Mouse (Mus musculus) thymus, adult 2 months (tissue): ENCODE measurements around the gene Ghitm.

Experiments used
- CTCF ChIP-seq: fragments of 200-500 bp; IDR thresholded peaks from 2 replicates; pipeline ENCODE4 v1.5.1; 2012; ENCODE audit warnings: mild to moderate bottlenecking, control low read depth, low read length, moderate library complexity, borderline replicate concordance; ENCODE audit not compliant: control insufficient read depth, poor library complexity, insufficient read depth; ENCODE audit errors: extremely low read depth
- POLR2A ChIP-seq: fragments of 200-500 bp; IDR thresholded peaks from 2 replicates; pipeline ENCODE4 v1.6.1; 2012; ENCODE audit warnings: mild to moderate bottlenecking, low read length, control low read depth, moderate library complexity; ENCODE audit not compliant: control insufficient read depth, poor library complexity, insufficient read depth; ENCODE audit errors: extremely low read depth

GRCm38 (mm10) chr14:37094436-37094835 lies 40.6 kb downstream of the Ghitm start:
- no peak for TF ChIP-seq CTCF
- TF ChIP-seq POLR2A = no peak
